Mouse (Mus musculus): ENCODE results near the gene Sidt2. TPM values are rescaled to one million over a fixed set of nuclear protein-coding genes. Genes with fewer than 3 reads are reported as not detected.

The Sidt2 gene
- total RNA-seq (2021): 100 to 1,000 TPM; 119 to 265 TPM
- long read RNA-seq, experiment 1, full-length matches to known transcripts: 18 of 53 reads
- long read RNA-seq, experiment 1, partial matches to known transcripts: 17 of 53 reads
- long read RNA-seq, experiment 1, other reads (novel, unspliced or antisense): 18 of 53 reads
- long read RNA-seq, experiment 2, partial matches to known transcripts: 65 of 171 reads
- long read RNA-seq, experiment 2, other reads (novel, unspliced or antisense): 106 of 171 reads

DNA sequence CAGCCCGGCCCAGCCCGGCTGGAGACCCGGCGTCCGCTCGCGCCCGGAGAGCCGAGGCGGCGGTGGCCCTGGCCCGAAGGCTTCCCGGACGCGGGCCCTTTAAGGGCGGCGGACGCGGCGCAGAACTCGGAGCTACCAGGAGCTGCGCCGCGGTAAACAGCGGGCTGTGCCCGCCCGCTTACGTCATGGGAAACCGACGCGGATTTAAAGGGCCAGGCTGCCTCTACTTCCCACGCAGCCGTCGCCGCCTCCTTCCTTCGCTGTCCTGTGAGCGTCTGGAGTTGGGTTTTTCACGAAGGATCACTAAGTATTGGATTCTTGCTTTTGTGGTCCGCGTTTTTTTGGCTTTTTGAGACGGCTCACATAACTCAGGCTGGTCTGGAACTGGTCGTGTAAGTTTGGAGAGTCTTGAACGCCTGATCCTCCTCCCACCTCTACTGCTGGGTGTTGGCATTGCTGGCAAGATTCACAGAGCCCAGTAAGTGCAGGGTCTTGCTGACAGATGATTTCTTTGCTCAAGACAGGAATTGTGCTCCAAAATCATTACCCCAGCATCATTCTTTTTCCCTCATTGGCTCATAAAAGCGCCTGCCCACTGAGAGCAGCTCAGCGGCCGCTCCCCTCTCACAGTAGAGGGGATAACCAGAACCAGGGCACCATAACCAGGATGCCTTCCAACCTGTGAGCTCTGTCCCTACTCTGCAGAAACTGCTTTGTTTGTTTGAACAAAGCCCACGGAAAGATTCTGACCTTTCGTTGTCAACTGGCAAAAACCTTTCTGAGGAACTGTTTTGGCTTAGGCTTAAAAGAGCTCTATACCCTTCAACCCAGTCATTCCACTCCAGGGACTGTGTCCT, at the start of gene Sidt2:
Gene Sidt2, minus strand, starts transcription at position 152 of the 857 bp plus-strand sequence.
- DNase-seq (ENCODE audit: low spot score in 2 of 2): peak; percentile 85 to 86

DNA sequence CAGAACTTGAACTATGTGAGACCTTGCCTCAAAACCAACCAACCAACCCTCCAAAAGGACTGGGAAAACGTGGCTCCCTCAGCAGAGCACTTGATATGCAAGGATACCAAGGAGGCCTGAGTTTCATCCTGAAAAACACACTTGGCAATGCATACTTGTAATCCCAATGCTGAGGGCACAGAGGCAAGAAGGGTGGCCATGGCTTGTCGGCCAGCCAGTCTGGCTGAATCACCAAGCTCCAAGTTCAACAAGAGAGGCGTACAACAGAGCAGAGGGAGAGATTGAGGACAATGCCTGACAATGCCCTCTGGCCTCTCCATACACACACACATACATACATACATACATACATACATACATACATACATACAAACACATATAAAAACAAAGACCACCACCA, 49.5 kb upstream of the Sidt2 start:
- no peak for DNase-seq (ENCODE audit: low spot score in 2 of 2)

DNA sequence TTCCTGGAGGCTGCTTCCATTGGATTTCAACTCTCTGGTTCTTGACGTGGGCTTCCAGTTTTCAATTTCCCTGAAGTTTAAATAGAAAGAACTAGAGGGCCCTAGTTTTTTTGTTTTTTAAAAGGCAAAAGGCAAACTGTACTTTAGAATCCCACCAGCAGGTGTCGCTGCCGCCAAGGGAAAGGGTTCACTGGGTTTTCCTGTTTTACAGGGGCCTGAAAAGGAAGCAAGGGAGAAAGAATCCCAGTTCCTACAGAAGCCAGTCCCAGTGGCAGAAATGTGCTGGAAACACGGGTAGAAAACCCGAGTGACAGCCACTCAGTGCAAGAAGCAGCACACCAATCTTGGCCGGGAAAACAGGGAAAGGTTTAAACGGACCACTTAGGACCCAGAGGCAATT, 48.7 kb upstream of the Sidt2 start:
- DNase-seq (ENCODE audit: low spot score in 2 of 2): peak; percentile 91 to 94

DNA sequence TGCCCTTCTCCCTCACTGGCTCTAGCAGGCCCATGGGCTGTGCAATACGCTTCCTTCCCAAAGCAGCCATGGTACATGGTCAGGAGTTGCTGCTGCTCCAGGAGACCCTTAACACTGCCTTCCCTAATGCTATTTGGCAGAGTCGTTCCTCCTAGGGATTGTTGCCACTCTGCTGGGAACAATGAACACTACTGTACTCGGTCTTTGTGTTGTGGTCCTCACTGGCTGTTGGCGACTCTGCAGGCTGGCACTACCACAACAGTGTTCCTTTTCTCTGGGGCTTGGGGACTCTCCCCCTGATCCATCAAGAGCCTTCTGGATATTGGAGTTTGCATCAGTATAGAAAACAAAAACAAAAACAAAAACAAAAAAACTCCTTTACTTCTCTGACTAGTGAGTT, 44.0 kb upstream of the Sidt2 start:
- no peak for DNase-seq (ENCODE audit: low spot score in 2 of 2)

DNA sequence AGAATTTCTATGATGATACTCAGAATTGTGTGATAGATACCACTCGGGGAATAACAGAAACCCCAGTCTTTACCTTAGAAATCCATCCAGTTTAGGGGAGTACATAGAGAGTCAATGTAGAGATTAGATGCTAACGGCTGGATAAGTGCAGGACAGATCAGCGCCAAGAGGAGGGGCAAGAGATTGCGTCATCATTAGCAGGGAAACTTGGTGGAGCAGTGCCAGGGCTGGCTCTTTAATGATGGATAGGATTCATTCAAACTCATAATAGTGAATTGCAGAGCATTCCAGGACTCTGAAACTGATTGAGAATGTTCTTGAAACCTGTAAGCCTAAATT, 30.1 kb upstream of the Sidt2 start:
- DNase-seq (ENCODE audit: low spot score in 2 of 2): peak; percentile 58 to 65

DNA sequence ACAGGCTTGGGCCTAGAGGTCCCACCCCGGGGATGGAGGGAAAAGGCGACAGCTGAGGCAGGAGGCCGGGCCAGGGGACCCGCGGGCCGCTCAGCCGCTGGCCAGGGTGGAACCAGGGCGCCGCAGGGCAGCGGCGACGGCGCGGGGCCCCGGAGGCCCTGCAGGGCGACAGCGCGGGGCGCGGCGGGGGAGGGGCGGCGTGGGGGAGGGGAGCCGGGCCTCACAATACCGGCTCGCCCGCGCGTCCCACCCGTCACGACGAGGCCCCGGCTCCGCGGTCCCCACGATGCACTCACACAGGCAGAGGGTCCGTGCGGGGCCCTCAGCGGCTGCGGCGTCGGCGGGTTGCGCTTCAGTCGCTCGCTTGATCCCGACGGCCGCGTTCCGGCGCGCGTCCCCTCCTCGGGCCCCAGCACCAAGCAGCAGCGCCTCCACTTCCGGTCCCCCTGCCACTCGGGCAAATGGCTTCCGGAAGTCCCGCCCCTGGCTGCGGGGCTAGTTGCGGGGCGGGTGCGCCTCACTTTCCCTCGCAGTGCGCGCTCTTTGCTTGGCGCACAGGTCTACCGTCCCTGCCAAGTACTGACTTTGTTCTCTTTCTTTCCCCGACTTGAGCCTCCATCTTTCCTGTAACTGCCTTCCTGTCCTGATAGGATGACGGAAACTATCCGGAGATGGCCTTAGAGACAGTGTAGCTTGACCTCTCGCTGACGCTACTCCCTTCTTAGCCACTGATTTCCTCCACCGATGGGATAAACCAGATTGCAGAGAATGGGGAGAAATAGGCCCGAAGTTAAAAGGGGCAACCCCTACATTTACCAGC, 29.6 kb upstream of the Sidt2 start:
- DNase-seq (ENCODE audit: low spot score in 2 of 2): peak; percentile 90 to 91

DNA sequence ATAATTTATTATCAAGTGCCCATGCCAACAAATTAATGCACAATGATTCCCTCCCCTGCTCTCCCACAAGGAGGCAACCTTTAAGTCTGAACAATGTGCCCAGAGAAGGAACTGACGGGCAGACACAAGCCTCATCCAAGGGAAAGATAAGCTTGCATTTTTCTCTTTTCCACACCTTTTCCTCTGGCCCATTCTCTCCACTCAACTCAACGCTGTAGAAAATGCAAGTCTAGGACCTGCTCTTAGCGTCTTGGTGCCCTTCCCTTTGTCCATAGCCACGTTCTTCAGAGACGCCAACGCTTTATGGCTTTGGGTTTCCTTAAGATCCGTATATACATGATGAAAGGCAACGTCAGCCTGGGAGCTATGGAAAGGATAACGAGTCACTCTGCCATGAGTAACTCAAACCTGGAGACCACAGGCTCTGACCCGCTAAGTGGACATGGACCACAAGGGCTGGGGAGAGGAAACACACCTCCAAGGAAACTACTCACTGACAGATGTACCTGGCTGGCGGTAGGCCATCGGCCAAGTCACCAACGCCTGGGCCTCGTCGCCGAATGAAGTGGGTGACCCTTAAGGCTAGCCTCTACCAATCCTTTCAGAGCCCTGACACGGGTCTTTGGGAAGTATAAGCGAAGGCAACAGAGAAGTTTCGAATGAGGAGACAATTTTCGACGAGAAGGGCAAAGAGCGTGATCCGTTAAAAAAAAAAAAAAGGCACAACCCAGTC, 28.8 kb upstream of the Sidt2 start:
- peak in 1 of 2 experiments; percentile 30 for DNase-seq (ENCODE audit: low spot score in 2 of 2)

DNA sequence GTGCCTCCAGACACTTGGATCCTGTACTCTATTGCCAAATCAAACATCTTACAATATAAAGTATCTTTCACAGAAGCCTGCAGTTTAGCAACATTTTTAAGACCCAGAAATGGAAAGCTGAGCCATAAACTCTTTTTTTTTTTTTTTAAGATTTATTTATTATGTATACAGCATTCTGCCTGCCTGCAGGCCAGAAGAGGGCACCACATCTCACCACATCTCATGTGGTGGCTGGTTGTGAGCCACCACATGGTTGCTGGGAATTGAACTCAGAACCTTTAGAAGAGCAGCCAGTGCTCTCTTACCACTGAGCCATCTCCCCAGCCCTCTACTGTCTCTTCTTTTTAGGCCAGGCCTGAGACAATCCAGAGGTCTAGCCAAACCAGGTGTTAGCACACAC, 26.3 kb upstream of the Sidt2 start:
- no peak for DNase-seq (ENCODE audit: low spot score in 2 of 2)

DNA sequence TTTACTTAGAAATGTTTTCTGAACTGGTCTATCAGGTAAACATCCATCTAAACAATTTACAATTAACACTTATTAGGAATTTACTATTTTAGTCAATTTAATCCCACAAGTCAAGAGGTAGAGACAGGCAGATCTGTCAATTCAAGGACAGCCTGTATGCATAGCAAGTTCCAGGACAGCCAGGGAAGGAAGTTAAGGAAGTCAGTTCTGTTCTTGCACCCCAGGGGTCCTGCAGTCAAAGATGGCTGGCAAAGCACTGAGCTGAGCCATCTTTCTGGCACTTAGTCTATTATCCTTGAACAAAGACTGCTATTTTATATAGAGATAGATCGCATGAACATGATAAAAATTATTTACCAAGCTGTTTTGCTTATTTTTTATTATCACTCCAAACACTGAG, 25.6 kb upstream of the Sidt2 start:
- DNase-seq (ENCODE audit: low spot score in 2 of 2): no peak

DNA sequence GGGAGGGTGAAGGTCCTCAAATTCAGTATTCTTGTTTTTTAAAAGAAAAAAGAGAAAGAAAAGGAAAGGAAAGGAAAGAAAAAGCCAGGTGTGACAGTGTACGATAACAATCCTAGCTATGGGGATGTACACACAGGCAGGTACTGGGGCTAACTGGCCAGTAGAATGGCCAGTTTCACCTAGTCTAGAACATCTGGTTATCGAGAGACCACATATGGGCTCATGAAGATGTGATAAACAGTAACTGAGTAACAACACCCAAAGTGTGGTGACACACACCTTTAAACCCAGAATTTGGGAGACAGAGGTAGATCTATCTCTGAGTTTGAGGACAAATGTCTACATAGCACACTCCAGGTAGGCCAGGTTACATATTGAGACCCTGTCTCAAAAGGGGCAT, 24.7 kb upstream of the Sidt2 start:
- DNase-seq (ENCODE audit: low spot score in 2 of 2): no peak

DNA sequence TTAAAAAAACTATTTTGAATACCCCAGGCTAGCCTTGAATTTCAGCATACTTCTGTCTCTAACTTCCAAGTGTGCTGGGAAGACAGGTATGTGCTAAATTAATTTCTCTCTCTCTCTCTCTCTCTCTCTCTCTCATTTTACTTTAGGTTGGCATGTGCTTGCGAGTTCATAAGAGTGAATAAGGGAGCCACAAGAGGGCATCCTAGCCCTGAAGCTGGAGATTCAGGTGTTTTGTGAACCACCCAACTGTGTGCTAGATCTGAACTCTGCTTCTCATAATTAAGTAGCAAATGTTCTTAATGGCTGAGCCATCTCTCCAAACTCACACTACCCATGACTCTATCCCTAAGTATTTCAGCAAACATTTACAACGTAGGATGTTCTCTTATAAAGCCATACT, 21.8 kb upstream of the Sidt2 start:
- DNase-seq (ENCODE audit: low spot score in 2 of 2): no peak

DNA sequence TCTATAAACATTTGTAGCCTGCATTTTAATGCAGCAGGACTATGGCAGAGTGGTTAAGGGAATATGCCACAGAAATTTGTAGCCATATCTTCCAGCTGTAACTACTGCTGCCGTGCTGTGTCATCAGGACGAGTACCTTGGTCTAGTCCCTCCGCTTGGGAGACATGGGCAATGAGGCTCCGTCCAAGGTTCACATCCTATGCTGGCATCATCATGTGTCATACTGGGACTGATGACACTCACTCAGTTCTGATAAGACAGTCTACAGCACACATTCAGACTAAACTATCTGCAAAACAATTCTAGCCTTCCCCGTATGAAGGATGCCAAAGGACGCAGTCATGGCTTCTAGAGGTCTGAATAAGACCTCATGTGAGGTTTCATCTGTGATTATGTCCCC, 8.5 kb upstream of the Sidt2 start:
- no peak for DNase-seq (ENCODE audit: low spot score in 2 of 2)

DNA sequence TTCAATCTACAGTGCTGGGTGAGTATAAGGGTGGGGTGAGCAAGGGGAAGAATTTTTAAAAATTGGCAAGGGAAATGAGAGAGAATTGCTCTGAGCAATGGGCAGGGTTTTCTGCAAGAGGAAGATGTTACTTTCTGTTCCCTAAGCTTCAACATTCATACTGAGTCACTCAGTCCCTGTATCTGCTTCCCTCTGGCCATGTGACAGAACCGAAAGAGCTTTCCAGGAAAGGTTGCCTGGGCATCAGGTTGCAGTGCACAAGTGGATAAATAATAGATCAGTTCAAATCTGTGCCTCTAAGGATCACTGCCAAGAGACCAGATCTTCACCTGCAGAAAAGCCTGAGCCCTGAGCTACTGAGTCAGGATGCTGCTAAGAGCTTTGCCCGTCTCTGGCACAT, 6.8 kb upstream of the Sidt2 start:
- DNase-seq (ENCODE audit: low spot score in 2 of 2): no peak

DNA sequence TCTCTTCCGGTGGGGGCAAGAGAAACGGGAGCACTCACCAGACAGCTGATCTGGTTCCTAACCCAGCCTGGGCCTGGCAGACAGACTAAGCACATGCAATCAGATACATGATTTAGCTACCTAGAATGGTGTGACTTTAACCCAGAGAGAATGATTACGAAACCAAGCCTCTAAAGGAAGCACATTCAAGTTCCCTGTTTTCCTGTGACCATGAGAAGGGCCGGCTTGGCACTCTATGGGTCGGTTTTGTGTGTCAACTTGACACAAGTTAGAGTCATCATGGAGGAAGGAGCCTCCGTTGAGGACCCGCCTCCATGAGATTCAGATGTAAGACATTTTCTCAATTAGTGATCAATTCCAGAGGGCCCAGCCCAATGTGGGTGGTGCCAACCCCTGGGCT, 4.6 kb upstream of the Sidt2 start:
- DNase-seq (ENCODE audit: low spot score in 2 of 2): no peak

DNA sequence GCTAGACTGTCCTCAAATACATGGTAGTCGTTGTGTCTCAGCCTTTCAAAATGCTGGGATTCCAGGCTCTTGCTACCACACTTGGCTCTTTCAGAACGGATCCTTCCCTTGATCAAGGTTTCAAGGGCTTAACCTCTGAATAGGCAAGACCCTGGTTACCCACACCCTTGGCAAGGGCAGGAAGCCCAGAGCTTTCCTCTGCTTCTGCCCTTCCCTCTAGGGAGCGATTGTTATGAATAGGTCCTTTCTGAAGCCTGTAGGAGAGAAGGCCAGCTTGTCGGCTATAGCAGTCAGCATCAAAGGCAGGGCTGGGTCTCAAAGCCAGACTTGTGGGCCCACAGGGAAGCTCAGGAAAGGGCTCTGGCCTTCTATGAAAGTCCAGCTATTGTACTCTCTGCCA, 3.8 kb upstream of the Sidt2 start:
- no peak for DNase-seq (ENCODE audit: low spot score in 2 of 2)

DNA sequence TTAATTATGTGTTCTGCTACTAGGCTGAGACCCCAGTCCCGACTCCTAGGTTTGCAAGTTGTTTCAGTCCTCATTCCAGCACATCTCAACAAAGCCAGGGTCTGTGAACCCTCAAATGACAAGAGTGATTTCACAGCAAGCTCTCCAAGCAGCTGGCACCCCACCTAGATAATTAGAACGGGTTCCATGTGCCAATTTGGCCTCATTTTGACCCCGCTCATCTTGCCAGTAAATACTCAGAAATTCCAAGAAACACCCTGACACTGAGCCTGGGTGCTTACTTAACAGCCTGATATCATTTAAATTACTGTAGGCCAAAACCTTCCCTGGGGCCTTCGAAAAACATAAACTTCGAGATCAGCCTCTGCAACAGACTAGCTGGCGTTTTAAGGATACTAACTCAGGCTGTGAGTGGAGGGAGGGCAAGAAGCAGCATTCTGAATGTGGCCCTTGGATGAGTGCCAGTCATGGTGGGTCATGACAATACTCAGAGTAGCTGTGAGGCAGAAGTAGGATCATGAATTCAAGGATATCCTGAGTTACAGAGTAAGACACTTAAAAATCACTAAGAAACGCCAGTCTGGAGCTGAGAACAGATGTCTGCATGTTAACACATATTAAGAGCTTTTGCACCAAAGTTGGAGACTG, 3.1 kb upstream of the Sidt2 start:
- peak in 1 of 2 experiments; percentile 39 for DNase-seq (ENCODE audit: low spot score in 2 of 2)

DNA sequence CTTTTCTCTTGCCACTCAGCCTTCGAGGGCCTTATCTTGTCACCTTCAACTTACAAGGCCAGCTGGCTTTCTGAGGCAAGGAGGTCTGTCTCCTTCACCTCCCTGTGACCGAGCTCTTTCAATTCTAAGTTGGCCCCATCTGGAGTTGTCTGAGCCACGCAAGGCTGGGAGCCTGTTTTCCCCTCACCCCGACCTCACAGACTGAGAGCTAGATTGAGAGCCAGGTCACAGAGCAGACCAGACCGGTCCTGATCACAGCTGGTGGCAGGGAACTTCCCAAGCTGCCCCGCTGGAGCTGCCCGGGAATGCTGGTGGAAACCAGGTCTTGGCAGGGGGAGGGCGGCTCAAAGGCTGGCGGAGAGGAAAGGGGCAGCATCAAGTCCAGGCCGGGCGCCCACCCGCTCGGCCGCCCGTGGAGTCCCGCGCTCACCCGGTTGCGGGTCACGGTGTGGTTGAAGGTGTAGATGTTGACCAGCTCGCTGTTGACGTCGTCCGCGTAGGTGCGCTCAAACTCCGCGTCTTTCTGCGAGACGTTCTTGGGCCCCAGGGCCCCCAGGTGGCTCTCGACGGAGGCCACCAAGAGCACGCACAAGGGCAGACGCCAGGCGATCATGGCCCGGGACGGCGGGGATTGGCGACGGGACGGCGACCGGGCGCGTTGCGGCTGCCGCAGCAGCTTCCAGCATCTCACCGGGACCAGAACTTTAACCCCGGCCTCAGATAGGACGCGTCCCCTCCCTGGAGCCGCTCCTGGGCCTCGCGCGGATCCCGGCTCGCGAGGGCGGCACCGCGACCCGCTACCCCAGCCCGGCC, 558 bp downstream of the Sidt2 start:
- peak; percentile 51 to 64 for DNase-seq (ENCODE audit: low spot score in 2 of 2)

DNA sequence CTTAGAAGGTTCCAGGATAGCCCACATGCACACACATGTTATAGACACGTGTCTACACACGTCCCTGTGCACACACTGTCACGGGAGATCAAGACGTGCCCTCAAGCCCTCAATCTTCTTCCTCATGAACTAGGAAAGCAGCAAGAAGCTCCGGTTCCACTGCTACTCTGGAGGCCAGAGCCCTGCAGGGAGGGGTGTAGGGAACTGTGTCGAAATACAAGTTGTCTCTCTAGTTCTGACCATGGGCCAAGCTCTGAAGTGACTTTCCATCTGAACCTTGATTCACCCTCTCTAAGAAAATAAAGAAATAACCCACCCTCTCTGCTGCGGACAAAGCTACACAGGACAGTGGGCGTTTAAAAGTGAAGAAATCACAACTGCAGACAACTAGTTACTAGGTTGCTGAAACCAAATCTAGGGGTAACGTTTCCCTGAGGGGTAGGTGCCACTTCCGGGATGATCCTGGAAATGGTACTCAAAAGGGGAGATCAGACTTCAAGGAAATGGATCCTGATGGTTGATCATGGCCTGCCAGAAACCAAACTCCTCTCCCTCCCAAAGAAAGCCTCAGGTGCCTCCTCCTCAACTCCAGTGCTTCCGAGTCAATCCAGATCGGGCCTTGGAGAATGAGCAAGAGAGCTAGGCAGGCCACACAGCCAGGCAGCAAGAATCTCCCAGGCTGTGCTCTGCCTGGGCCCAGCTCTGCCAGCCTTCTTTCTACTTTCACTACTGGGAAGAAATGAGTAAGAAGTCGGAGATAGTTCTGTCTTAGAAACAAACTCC, 1.4 kb downstream of the Sidt2 start:
- DNase-seq (ENCODE audit: low spot score in 2 of 2): no peak

DNA sequence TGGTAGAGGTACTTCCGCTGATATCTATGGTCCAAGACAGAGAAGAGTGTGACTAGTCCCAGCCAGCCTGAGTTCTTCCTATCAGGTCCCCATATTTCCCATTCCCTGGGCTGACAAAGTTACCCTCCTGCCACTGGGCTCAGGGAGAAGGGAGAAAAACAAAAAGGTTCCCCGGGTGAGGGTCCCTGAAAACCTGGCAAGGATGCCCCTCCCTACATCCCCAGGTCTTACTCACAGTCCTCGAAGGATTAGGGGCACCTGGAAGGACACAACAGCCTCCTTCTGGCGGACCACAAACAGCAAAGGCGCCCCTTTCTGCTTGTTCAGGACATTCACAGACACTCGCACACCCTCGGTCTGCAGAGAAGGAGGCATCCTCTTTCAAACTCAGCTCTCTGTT, 2.2 kb downstream of the Sidt2 start:
- DNase-seq (ENCODE audit: low spot score in 2 of 2): no peak
